Mouse (Mus musculus) adipocyte (in vitro differentiated cells): ENCODE measurements around the gene 4933427D14Rik.
"Not testable (repeated sequence)": the region's sequence is repeated elsewhere in the genome, so short reads cannot be mapped to it uniquely, and the experiment has no call there.

ENCODE experiments used
- DNase-seq: peaks from one replicate; pipeline ENCODE4 v3.0.0-alpha.2; 2016; ENCODE audit warnings: low spot score

4933427D14Rik gene

DNA sequence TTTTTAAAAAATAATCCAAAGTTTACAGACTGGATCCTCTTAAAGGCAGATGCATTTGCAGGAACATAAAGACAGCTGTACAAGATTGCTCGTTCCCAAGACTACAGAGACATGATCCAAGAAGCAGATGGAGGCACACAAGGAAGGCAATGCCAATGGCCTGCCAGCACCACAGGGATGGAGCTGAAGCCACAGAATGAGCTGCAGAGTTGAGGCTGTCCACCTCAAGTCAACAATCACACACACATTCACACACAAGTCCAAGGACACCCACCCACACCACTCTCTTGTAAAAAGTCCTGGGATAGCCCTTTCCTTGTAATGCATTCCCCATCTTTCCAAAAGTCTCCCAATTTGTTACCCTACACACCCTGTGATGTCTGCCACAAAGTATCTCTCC is 3.8 kb downstream of the 4933427D14Rik start:
- no peak for DNase-seq

- no peak for DNase-seq
Measured at GRCm38 (mm10) chr11:72196506-72196905, 10.8 kb downstream of the 4933427D14Rik start.

GRCm38 (mm10) chr11:72194259-72194658 is 13.0 kb downstream of the 4933427D14Rik start:
- no peak for DNase-seq

- DNase-seq = no peak
Measured at GRCm38 (mm10) chr11:72190857-72191256, 16.4 kb downstream of the 4933427D14Rik start.

DNA sequence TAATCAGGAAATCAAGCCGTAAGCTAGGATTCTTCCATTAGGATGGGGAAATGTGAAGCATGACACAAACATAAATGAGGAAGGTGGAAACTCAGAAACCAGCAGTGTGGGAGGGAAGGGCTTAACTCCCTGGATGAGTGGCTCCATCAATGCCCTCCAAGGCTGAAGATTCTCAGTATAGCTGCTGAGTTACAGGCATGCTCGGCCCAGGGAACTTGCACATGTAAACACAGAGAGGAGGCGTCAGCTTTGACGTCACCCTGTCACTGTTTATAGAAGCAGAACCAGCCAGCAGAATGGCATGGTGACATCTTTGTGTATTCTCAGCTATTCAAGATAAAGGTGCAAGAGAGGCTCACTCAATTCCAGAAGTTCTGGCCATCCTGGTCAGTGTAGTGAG is 23.0 kb downstream of the 4933427D14Rik start:
- DNase-seq = no peak

- no peak for DNase-seq
Measured at GRCm38 (mm10) chr11:72181136-72181535, 26.1 kb downstream of the 4933427D14Rik start.

- DNase-seq = no peak
Measured at GRCm38 (mm10) chr11:72180556-72180955, 26.7 kb downstream of the 4933427D14Rik start.

GRCm38 (mm10) chr11:72176553-72176952 is 30.7 kb downstream of the 4933427D14Rik start:
- DNase-seq = no peak

- DNase-seq = no peak
Measured at GRCm38 (mm10) chr11:72175966-72176365, 31.3 kb downstream of the 4933427D14Rik start.

DNA sequence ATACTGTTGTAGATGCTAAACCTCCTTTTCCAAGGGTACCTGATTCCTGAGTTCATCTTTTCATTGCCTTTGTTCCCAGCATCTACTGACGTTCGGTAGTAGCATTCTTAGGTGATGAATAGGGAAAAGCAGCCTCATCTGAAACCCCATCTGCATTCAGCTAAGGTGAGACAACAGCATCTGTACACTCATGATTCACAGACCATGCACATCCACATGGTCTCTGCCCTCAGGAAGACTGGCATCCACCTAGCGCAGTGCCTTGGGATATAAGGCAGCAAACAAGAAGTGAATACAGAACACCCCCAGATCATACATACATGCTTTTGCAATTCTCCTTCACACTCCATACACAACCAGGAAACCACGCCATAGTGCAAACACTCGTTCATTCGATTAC is 32.5 kb downstream of the 4933427D14Rik start:
- DNase-seq = no peak

DNA sequence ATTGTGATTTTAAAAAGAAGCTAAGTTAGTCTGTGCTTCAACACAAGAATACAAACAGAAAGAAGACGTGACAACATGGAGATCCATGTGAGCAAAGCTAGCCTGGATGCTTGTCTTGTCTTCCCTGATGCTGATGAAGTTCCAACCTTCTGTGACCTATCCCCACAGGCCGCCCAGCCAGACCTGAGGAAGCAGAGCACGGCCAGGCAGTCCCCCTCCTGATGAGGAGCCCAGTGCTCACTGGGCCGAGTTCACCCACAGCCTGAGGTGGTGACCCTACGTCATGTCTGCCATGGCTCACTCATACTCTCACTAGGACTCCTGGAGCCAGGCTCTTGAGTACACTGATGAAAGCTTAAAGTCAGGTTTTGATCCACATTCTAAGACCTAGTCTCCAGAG is 33.8 kb downstream of the 4933427D14Rik start:
- no peak for DNase-seq

DNA sequence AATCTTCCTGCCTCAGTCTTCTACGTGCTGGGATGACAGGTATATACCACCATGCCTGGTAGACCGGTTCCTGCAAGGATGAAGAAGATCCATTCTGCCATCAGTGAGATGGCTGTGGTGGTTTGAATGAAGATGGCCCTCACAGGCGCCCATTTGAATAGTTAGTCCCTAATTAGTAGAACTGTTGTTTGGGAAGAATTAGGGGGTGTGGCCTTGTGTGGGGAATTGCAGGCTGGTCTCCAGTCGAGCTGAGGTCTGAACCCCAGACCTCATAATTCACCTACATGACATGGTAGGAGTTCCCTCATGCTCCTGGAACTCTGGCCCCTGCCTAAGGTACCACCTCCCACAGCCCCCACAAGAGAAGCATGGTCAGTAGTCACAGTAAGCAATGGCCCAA is 35.4 kb downstream of the 4933427D14Rik start:
- DNase-seq = not testable (repeated sequence)

- DNase-seq = no peak
Measured at GRCm38 (mm10) chr11:72169871-72170270, 37.4 kb downstream of the 4933427D14Rik start.

DNA sequence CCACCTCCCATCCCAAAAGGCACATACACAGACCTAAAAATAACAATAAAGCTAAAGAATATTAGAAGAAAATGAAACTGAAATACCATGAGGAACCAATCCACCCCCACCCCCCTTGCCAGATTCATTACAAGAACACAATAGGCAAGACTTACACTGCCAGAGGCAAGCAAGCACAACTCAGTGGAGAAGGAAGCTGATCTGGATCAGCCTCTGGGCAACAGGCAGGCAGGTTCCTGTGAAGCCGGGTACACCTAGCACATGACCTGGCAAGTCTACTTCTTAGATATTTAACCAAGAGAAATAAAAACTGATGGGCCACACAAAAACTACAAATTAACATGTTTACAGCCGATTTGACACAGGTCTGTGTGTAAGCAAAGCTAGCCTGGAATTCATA is 44.1 kb downstream of the 4933427D14Rik start:
- no peak for DNase-seq

GRCm38 (mm10) chr11:72156624-72157023 is 50.6 kb downstream of the 4933427D14Rik start:
- no peak for DNase-seq

DNA sequence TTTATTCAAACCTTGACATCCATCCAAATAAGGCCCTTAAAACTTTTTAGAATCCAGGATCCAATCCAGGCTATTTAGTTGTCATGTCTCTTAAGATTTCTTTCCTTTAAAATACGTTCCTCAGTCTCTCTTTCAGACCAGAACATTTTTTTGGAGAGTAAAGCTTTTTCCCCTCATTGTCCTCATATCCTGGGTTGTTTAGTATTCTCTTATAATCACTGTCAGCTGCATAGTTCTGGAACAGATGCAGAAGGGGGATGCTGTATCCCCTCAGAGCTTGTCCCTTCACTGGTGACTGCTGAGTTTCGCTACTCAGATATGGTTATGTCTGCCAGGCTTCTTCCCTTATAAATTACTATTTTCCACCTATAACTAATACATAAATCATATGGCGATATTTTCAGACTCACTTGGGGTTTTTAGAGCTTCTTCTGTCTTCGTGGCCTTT is 51.3 kb downstream of the 4933427D14Rik start:
- no peak for DNase-seq

DNA sequence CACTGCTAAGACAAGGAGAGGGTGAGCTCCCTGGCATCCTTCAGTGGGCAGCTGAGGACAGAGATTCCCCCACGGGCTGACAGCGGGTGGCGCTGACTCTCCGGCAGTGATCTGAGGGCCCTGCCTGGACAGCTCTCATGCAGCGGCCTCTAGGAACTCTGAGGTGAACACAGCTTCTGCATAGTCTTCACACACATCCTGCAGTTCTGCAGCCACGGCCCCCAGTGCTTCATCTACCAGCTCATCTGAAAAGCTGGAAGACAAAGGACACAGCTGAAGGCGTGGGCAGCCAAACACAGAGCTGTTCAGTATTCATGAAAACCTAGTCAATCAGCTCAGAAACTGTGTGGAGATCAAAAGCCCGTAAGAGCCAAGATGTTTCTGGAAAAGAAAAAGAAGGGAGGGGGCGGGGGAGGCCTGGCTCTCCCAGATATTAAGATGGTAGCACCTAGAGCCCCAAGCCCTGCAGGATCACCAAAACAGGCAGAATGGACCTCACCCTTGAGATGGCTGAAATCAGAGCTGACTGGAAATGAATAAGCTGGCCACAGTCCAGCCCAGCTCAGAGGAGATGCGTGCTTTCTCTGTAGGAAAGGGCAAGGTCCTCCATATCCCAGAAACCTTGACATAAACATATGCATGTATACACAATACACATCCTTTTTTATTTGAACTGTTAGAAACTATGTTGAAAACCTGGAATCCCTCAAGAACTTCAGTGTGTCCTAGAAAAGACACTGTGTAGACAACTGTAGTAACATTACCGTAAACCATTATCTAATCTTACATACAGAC is 51.9 kb downstream of the 4933427D14Rik start:
- DNase-seq = no peak

DNA sequence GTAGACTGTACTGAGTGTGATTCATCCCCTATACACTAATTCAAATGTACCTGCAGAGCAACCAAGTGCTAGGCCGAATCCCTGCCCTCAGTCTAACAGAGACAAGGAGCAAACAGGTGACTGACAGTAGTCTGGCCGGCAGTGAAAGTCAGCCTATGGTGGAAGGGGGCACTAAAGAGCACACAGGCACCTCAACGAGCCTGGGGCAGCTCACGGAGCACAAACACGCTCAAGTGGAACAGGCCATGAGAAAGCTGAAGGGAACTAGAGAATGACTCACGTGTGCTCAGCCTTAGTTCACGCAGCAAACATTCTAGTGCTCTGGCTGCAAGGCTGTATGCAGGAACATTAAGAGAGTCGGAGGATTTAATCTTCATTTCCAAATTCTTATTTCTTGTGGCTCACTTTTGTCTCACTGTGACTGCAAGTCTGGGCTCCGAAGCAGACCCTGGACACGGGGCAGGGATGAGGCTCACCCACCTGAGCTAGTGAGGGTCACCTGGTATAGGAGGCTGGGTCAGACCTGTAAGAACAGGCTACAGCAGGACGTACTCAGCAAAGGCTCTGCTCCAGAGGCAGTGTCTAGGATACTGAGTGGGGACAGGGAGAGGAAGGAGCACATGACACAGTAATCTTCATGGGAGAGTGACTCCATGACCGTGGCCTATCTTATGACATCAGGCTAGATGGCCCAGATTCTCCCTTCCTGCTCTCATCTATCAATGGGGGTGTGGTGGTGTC is 54.0 kb downstream of the 4933427D14Rik start:
- no peak for DNase-seq

- no peak for DNase-seq
Measured at GRCm38 (mm10) chr11:72151120-72151519, 56.1 kb downstream of the 4933427D14Rik start.

DNA sequence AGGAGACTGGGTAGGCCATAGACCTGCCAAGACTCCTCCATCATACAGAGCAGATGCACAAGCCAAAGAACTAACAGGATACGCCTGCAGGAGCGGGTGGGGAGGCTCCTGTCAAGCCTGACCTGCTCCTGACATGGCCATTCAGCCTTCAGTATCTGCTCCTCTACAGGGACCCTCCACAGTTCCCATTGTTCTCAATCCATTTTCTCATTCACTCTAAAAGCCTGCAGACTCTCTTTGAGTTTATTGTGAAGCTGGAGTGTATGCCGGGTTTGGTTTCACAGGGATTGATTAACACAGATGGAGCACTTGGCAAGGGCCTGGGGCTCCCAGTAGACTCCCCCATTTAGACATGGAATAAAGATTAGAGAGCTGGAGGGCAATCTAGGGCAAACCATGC is 59.3 kb downstream of the 4933427D14Rik start:
- DNase-seq = no peak

DNA sequence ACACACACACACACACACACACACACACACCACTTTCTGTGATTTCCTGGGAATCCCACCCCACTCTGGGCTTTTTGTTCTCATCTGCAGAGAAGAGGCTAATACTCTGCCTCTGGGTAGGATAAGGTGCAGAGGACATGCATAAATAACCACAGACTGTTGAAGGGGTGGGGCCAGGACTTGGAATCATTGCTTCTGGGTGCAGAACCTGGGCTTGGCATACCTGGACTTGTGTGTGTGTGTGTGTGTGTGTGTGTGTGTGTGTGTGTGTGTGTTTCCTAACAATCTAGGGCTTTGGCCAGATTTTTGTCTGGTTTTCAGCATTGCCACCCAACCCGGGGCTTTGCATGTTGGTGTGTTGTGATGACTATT is 61.4 kb downstream of the 4933427D14Rik start:
- DNase-seq = no peak

- DNase-seq = peak; percentile 25
Measured at GRCm38 (mm10) chr11:72145182-72145876, 61.9 kb downstream of the 4933427D14Rik start.

- peak; percentile 42 for DNase-seq
Measured at GRCm38 (mm10) chr11:72142889-72143288, 64.4 kb downstream of the 4933427D14Rik start.
